Mouse (Mus musculus) intestine, embryonic 16.5 days (tissue): ENCODE measurements at regions not wholly inside any gene's neighbourhood (a gene's known extent, or its start where the extent isn't known, plus 50 kb on each side); places are given as distances from the start of the nearest gene placed in this dataset.
A peak's percentile ranks its signal among the peaks of the same experiment; 100 is the strongest.

Source experiments
- ATAC-seq: fragments of 200-750 bp; cut with Nextera tagmentation; 2 replicates; pipeline ENCODE4 v1.8.0; 2017; ENCODE audit warnings: moderate TSS enrichment, moderate library complexity
- H3K27ac ChIP-seq: fragments of 300-500 bp; sonication (generic); 2 replicates; pipeline ENCODE4 v1.5.1; 2014; ENCODE audit warnings: mild to moderate bottlenecking, low read length
- H3K27me3 ChIP-seq: fragments of 300-500 bp; sonication (generic); replicated peaks from 2 replicates; pipeline ENCODE4 v1.6.1; 2014; ENCODE audit warnings: low read length, control low read depth, mixed read lengths; ENCODE audit not compliant: control insufficient read depth, insufficient read depth
- H3K36me3 ChIP-seq: fragments of 300-500 bp; sonication (generic); 2 replicates; pipeline ENCODE4 v1.6.1; 2014; ENCODE audit warnings: low read length, control low read depth; ENCODE audit not compliant: control insufficient read depth, insufficient read depth
- H3K4me1 ChIP-seq: fragments of 300-500 bp; sonication (generic); 2 replicates; pipeline ENCODE4 v1.6.1; 2014; ENCODE audit warnings: low read length, control low read depth, mixed read lengths; ENCODE audit not compliant: control insufficient read depth, insufficient read depth
- H3K4me2 ChIP-seq: fragments of 300-500 bp; sonication (generic); 2 replicates; pipeline ENCODE4 v1.6.1; 2014; ENCODE audit warnings: low read depth, low read length, control low read depth
- H3K4me3 ChIP-seq: fragments of 300-500 bp; sonication (generic); 2 replicates; pipeline ENCODE4 v1.5.1; 2014; ENCODE audit warnings: mild to moderate bottlenecking, low read length
- H3K9ac ChIP-seq: fragments of 300-500 bp; sonication (generic); 2 replicates; pipeline ENCODE4 v1.6.1; 2014; ENCODE audit warnings: low read depth, low read length
- H3K9me3 ChIP-seq: fragments of 300-500 bp; sonication (generic); 2 replicates; pipeline ENCODE4 v1.6.1; 2016; ENCODE audit warnings: low read length, control low read depth; ENCODE audit not compliant: control insufficient read depth
- WGBS: fragments of 180-500 bp; shearing (Covaris S2); extraction: QIAGEN DNeasy Blood & Tissue Kit; methylation state at CpG from one replicate; pipeline ENCODE4 v1.1.7; 2014; 5-methylcytosine and 5-hydroxymethylcytosine counted together

DNA sequence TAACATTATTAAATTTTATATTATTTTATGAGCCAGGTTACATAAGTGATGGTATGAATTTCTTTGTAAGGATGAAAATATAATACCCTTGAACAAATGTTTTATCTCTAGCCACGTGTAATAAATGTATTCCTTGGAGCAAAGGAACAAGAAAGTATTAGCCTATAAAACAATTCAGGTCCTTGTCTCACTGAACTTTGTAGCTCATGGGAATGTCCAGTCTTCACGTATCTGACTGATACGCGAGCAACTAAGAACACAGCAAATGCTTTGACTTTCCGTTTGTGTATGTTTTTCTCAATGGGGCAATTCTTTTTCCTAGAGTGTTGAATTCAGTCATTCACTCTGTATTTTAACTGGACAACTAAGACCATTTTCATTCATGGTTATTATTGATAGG lies 216.9 kb upstream of the Mettl25 start:
- Histone ChIP-seq H3K9ac (no peak overlapping the region), H3K4me2 (no peak overlapping the region), H3K4me1 (no peaks in the 10 kb centered on the region), H3K36me3 (no peaks in the 10 kb centered on the region), H3K4me3 (no peak overlapping the region), H3K27ac (no peak overlapping the region), H3K9me3 (no peaks in the 10 kb centered on the region), H3K27me3 (no peaks in the 10 kb centered on the region)
- peak; percentile 75 for ATAC-seq
- 60% methylated on average over 5 of the region's 5 CpGs for WGBS

DNA sequence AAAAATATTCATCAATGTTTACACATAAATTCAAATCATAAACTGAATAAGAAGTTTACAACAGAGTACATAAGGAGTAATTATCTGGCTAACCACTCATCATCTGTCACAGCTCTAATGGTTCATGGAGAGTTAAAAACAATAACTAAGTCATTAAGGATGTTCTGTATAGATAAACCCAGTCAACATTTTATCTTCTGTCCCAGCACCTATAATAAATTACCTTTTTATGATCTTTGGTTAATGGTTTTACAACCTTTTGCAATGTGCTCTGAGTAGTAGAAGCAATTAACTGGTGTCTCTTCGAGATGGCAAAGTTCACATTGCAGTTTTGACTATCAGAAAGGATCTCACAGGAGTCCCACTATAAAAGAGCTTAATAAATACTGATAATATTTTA lies 197.3 kb upstream of the Mettl25 start:
- Histone ChIP-seq H3K4me2 (no peak overlapping the region), H3K36me3 (no peaks in the 10 kb centered on the region), H3K9me3 (no peaks in the 10 kb centered on the region), H3K27me3 (no peaks in the 10 kb centered on the region), H3K9ac (no peak overlapping the region), H3K27ac (no peak overlapping the region), H3K4me3 (no peak overlapping the region), H3K4me1 (no peaks in the 10 kb centered on the region)
- peak; percentile 87 for ATAC-seq
- 20% methylated on average over 1 of the region's 1 CpGs for WGBS

DNA sequence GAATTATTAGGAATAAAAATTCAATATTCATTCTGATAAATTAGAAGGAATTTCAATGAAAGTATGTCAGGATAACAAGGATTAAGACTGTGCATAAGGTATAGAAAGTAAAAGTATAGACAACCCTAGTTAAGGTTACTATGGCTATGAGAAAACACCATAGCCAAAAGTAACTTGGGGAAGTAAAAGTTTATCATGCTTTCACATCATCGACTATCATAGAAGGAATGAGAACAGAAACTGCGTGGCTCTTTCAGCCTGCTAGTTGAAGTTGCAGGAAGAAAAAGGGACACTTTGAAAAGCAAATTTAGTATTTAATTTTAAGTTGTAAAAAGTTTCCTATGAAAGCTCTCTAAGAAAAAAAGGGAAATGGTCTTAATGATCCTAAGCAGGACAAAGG lies 196.9 kb upstream of the Mettl25 start:
- 0 out of 2 replicates have a peak, but pooled peaks have one; percentile 5 for ATAC-seq
- H3K4me2 ChIP-seq: no peak overlapping the region
- WGBS: 81% methylated on average over 2 of the region's 2 CpGs

DNA sequence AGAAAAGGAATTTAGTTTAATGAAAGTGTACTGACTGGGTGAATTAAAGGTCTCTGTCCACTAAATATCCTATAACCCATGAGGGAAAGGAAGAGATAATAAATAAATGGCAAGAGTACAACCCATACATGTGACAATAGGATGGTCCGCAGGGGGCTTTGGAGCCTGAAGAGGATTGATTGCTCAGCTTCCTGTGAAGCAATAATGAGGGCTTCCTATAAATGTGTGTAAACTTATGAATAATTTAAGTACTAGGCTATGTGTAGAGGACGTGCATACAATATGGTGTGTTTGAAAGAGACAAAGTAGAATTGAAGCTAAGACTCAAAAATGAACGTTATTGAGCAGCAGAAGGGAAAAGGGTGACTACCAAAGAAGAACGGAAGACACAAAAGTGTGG lies 192.2 kb upstream of the Mettl25 start:
- Histone ChIP-seq H3K4me1 (no peaks in the 10 kb centered on the region), H3K4me2 (no peak overlapping the region), H3K9ac (no peak overlapping the region), H3K4me3 (no peak overlapping the region), H3K36me3 (no peaks in the 10 kb centered on the region), H3K27ac (no peak overlapping the region), H3K9me3 (no peaks in the 10 kb centered on the region), H3K27me3 (no peaks in the 10 kb centered on the region)
- ATAC-seq: no peak
- 87% methylated on average over 4 of the region's 4 CpGs for WGBS

More for the DNA sequence above, 196.9 kb upstream of the Mettl25 start:
- no peak overlapping the region for H3K9ac ChIP-seq
- H3K27ac ChIP-seq: no peak overlapping the region
- no peak overlapping the region for H3K4me3 ChIP-seq
- no peaks in the 10 kb centered on the region for H3K36me3 ChIP-seq
- H3K4me1 ChIP-seq: no peaks in the 10 kb centered on the region
- no peaks in the 10 kb centered on the region for H3K27me3 ChIP-seq
- no peaks in the 10 kb centered on the region for H3K9me3 ChIP-seq

DNA sequence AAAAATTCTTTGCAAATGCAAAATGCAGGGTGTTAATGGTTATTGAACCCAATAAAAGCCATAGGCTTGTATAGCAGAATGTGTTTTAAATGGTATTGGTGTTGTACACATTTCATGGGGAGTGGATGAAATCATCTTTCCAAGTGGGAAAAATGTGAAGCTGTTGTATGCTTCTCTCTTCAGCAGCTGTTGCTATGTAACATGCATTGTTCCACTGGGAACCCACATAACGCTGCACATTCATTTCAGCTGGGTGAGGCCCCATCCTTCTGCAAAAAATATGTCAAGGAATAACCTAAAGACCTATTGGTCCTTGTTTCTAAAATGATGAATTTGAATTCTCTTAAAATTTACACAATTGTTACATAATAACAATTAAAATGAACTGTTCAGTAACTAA lies 183.5 kb upstream of the Mettl25 start:
- no peak for ATAC-seq
- Histone ChIP-seq H3K27me3 (no peaks in the 10 kb centered on the region), H3K4me3 (no peak overlapping the region), H3K4me1 (no peaks in the 10 kb centered on the region), H3K9me3 (no peaks in the 10 kb centered on the region), H3K36me3 (no peaks in the 10 kb centered on the region), H3K9ac (no peak overlapping the region), H3K27ac (no peak overlapping the region), H3K4me2 (no peak overlapping the region)
- 91% methylated on average over 1 of the region's 1 CpGs for whole genome bisulfite sequencing

DNA sequence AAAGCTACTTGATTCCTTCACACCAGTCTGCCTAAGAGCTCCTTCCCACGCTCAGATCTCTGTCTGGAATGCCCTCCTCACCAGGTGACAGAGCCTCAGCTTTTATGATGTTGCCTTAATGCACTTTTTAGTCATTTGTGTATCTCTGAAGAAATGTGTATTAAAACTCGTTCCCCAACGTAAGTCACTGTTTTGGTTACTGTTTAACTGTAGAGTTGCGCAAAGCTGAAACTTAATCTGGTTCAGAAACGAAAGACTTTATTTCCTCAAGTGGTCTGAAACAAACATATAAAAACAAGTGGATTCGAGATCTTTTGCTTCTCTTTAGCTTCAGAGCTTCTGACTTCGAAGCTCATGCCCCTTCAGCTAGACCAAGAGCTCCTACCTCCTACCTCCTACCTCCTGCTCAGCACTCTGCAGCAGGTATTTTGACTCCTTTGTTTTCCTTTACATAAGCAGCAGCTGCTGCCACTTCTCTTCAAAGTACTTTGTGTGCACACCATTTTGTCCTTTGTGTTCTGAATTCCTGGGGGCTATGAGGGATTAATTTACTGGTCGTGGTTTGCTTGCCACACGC lies 182.5 kb upstream of the Mettl25 start:
- peak; percentile 84 for ATAC-seq
- no peak overlapping the region for H3K4me2 ChIP-seq
- WGBS: 45% methylated on average over 9 of the region's 9 CpGs

DNA sequence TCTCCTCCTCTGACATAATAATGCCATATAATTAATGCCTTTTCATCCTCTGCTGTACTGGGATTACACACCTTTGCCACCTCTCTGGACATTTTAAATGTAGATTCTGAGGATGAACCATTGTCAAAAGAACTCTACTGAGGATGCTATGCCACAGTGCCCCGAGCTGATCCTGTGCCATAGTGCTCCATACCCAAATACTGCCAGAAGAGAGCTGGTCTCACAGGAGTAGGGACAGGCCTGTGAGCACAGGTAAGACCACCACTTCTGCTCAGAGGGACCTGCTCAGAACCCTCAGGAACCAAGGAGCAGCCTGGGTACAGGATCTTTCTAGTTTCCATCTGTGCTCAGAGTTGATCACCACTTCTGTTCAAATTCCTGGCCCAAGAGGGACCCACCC lies 174.8 kb upstream of the Mettl25 start:
- Histone ChIP-seq H3K36me3 (no peaks in the 10 kb centered on the region), H3K9ac (no peak overlapping the region), H3K4me2 (no peak overlapping the region), H3K27me3 (no peaks in the 10 kb centered on the region), H3K4me1 (no peaks in the 10 kb centered on the region), H3K4me3 (no peak overlapping the region), H3K27ac (no peak overlapping the region), H3K9me3 (no peaks in the 10 kb centered on the region)
- WGBS: 77% methylated on average over 1 of the region's 1 CpGs
- ATAC-seq: peak; percentile 61

More for the DNA sequence above, 182.5 kb upstream of the Mettl25 start:
- peak overlapping the region; percentile 65 for H3K27ac ChIP-seq
- H3K9ac ChIP-seq: no peak overlapping the region
- H3K9me3 ChIP-seq: no peaks in the 10 kb centered on the region
- no peaks in the 10 kb centered on the region for H3K36me3 ChIP-seq
- no peaks in the 10 kb centered on the region for H3K4me1 ChIP-seq
- H3K27me3 ChIP-seq: no peaks in the 10 kb centered on the region
- H3K4me3 ChIP-seq: no peak overlapping the region

DNA sequence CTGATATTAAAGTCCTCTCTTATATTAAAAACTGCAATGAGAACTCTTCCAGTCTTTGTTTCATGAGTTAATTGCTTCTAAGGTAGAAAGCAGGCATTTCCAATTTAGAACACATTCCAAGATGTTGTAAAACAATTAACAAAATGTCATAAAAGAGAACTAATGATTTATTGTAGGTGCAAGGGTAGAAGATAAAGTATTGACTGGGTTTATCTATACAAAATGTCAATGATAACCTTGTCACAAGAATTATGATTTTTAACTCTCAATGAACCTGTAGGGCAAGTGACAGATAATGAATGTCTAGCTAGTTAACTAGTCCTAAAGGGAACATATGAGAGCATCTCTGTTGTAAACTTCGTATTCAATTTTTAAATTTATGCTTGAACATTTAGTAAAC lies 174.3 kb upstream of the Mettl25 start:
- Histone ChIP-seq H3K4me1 (no peaks in the 10 kb centered on the region), H3K27ac (no peak overlapping the region)
- ATAC-seq: peak; percentile 75

DNA sequence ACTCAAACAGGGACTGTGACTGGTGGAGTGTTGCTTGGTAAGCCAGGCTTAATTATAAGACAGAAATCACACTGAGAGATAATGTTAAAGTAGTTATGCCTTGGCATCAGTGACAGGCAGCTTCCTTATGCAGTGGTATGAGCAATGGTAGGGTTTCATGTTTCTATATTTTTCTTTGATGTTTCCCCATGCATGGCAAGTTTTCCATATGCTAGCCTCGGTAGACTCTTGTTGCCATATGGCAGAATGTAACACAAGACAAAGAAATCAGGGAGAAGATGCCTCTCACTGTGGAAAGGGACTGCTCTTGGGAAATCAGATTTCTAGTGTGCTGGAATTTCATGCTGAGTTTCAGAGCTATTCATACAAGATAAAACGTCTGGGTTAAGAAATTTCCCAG lies 169.0 kb upstream of the Mettl25 start:
- Histone ChIP-seq H3K27me3 (no peaks in the 10 kb centered on the region), H3K9me3 (no peaks in the 10 kb centered on the region), H3K4me3 (no peak overlapping the region), H3K27ac (no peak overlapping the region), H3K36me3 (no peaks in the 10 kb centered on the region), H3K4me2 (no peak overlapping the region), H3K9ac (no peak overlapping the region), H3K4me1 (no peaks in the 10 kb centered on the region)
- no peak for ATAC-seq
- WGBS: 65% methylated on average over 2 of the region's 2 CpGs

More for the DNA sequence above, 174.3 kb upstream of the Mettl25 start:
- WGBS: 56% methylated on average over 1 of the region's 1 CpGs
- Histone ChIP-seq H3K9me3 (no peaks in the 10 kb centered on the region), H3K9ac (no peak overlapping the region), H3K4me2 (no peak overlapping the region), H3K4me3 (no peak overlapping the region), H3K27me3 (no peaks in the 10 kb centered on the region), H3K36me3 (no peaks in the 10 kb centered on the region)

DNA sequence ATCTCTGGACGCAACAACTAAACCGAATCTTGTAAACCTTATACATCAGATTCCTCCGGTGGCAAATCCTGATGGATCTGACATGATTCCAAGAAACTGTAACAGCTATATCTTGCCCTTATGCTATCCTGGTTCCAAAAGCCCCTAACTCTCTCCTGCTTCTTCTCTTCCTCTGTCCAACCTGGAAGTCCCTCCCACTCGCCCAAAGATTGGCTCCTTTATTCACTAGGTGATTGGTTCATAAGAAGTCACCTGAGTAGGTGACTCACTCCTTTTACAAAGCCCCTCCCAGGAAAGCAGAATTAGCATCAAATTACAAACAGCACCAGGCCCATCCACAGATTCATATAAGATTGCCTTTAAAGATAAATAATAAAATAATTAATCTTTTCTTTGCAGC lies 166.2 kb upstream of the Mettl25 start:
- no peaks in the 10 kb centered on the region for H3K27me3 ChIP-seq
- no peaks in the 10 kb centered on the region for H3K4me1 ChIP-seq
- no peak for ATAC-seq
- 89% methylated on average over 4 of the region's 4 CpGs for WGBS
- no peaks in the 10 kb centered on the region for H3K36me3 ChIP-seq
- no peak overlapping the region for H3K4me2 ChIP-seq
- no peak overlapping the region for H3K27ac ChIP-seq
- no peak overlapping the region for H3K4me3 ChIP-seq
- no peak overlapping the region for H3K9ac ChIP-seq
- no peaks in the 10 kb centered on the region for H3K9me3 ChIP-seq
